Mouse (Mus musculus): Measurements from ENCODE around the gene Tstd2. TPM values are rescaled to one million over a fixed set of nuclear protein-coding genes. Genes with fewer than 3 reads are reported as not detected.

Gene Tstd2
- total RNA-seq, 2 experiments from 2014 or later = 14.1 to 14.9 TPM

GRCm38 (mm10) chr4:46123358-46123757, 15.1 kb downstream of the Tstd2 start:
- intact Hi-C loops (cut with DNase I) = loop anchor here (10.0 kb wide), 1 partner anchor 149 kb away; no protein-coding TSS in a partner anchor
- no peak for DNase-seq

GRCm38 (mm10) chr4:46120767-46121166, 17.7 kb downstream of the Tstd2 start:
- intact Hi-C loops (cut with DNase I) = loop anchor here (10.0 kb wide), 1 partner anchor 146 kb away; no protein-coding TSS in a partner anchor
- no peak for DNase-seq

- intact Hi-C loops (cut with DNase I) = loop anchor here (10.0 kb wide), 1 partner anchor 145 kb away; no protein-coding TSS in a partner anchor
- DNase-seq = no peak
These were observed 18.9 kb downstream of the Tstd2 start for GRCm38 (mm10) chr4:46119514-46120094.

- intact Hi-C loops (cut with DNase I) = no loop called here
- no peak for DNase-seq
These were observed 21.0 kb downstream of the Tstd2 start for GRCm38 (mm10) chr4:46117536-46117935.

- intact Hi-C loops (cut with DNase I) = no loop called here
- peak in 1 of 2 experiments; percentile 15 for DNase-seq
These were observed 21.8 kb downstream of the Tstd2 start for GRCm38 (mm10) chr4:46116544-46117175.

GRCm38 (mm10) chr4:46115308-46115707, 23.2 kb downstream of the Tstd2 start:
- DNase-seq = no peak
- intact Hi-C loops (cut with DNase I) = no loop called here

- intact Hi-C loops (cut with DNase I) = no loop called here
- peak in 1 of 2 experiments; percentile 26 for DNase-seq
These were observed 27.1 kb downstream of the Tstd2 start for GRCm38 (mm10) chr4:46111361-46111760.

- no peak for DNase-seq
- intact Hi-C loops (cut with DNase I) = no loop called here
These were observed 28.4 kb downstream of the Tstd2 start for GRCm38 (mm10) chr4:46110084-46110483.

- intact Hi-C loops (cut with DNase I) = loop anchor here (5.0 kb wide), 1 partner anchor 60 kb away; no protein-coding TSS in a partner anchor
- DNase-seq = no peak
These were observed 36.3 kb downstream of the Tstd2 start for GRCm38 (mm10) chr4:46102078-46102769.

- intact Hi-C loops (cut with DNase I) = loop anchor here (5.0 kb wide), 1 partner anchor 59 kb away; no protein-coding TSS in a partner anchor
- DNase-seq = no peak
These were observed 37.2 kb downstream of the Tstd2 start for GRCm38 (mm10) chr4:46101211-46101711.

- intact Hi-C loops (cut with DNase I) = loop anchor here (5.0 kb wide), 1 partner anchor 58 kb away; no protein-coding TSS in a partner anchor
- DNase-seq = no peak
These were observed 38.0 kb downstream of the Tstd2 start for GRCm38 (mm10) chr4:46100539-46100938.

GRCm38 (mm10) chr4:46099132-46099531, 39.4 kb downstream of the Tstd2 start:
- intact Hi-C loops (cut with DNase I) = no loop called here
- no peak for DNase-seq

GRCm38 (mm10) chr4:46097591-46097990, 40.9 kb downstream of the Tstd2 start:
- no peak for DNase-seq
- intact Hi-C loops (cut with DNase I) = no loop called here

GRCm38 (mm10) chr4:46096546-46096945, 41.9 kb downstream of the Tstd2 start:
- DNase-seq = no peak
- intact Hi-C loops (cut with DNase I) = no loop called here

GRCm38 (mm10) chr4:46095826-46096159, 42.7 kb downstream of the Tstd2 start:
- intact Hi-C loops (cut with DNase I) = no loop called here
- DNase-seq = no peak

GRCm38 (mm10) chr4:46094916-46095825, 43.3 kb downstream of the Tstd2 start:
- DNase-seq = peak in 1 of 2 experiments; percentile 51
- intact Hi-C loops (cut with DNase I) = no loop called here

GRCm38 (mm10) chr4:46092429-46093076, 45.9 kb downstream of the Tstd2 start:
- intact Hi-C loops (cut with DNase I) = no loop called here
- DNase-seq = no peak

GRCm38 (mm10) chr4:46089524-46090125, 48.9 kb downstream of the Tstd2 start:
- intact Hi-C loops (cut with DNase I) = no loop called here
- DNase-seq = no peak

GRCm38 (mm10) chr4:46087852-46088251, 50.6 kb downstream of the Tstd2 start:
- intact Hi-C loops (cut with DNase I) = no loop called here
- DNase-seq = peak; percentile 59 to 67
